Mouse (Mus musculus) spleen, adult 2 months (tissue): ENCODE data around the gene Gm6993.

ENCODE experiments used
- CTCF ChIP-seq: fragments of 200-500 bp; IDR thresholded peaks from 2 replicates; pipeline ENCODE4 v1.5.1; 2011; ENCODE audit warnings: mild to moderate bottlenecking, inconsistent platforms; ENCODE audit not compliant: insufficient read depth, insufficient read length, insufficient replicate concordance; ENCODE audit errors: extremely low read depth
- POLR2A ChIP-seq: fragments of 200-500 bp; IDR thresholded peaks from 2 replicates; pipeline ENCODE4 v1.6.1; 2011; ENCODE audit warnings: low read depth, low read length, inconsistent platforms

DNA sequence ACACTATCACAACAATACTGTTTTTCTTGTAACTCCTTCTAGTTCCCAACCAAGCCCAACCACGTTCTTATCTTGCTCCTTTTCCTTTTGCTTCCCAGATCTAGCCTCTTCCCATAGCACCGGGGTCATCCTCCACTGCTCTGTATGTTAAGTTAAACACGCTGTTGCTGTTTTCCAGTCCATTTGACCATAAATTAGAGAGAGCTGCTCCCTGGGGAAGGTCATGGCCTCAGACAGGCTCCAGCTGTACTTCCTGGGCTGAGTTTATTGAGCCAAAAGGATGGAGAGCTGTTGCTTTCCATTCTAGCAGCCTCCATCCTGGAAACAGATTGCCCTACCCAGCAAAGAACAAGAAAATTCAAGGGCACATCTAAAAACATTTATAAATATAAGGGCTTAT is 7.6 kb downstream of the Gm6993 start:
- TF ChIP-seq POLR2A = no peak
- TF ChIP-seq CTCF = no peak
